Mouse (Mus musculus) intestine, embryonic 15.5 days (tissue): ENCODE results near the gene Agtpbp1. TPM values are rescaled to one million over a fixed set of nuclear protein-coding genes. Genes with fewer than 3 reads are reported as not detected.

Source experiments
- ATAC-seq: fragments of 200-750 bp; cut with Nextera tagmentation; 2 replicates; pipeline ENCODE4 v1.8.0; 2017; ENCODE audit warnings: moderate TSS enrichment, moderate library complexity
- H3K27ac ChIP-seq: fragments of 300-500 bp; sonication (generic); 2 replicates; pipeline ENCODE4 v1.5.1; 2015; ENCODE audit warnings: mild to moderate bottlenecking, inconsistent platforms
- H3K27me3 ChIP-seq: fragments of 300-500 bp; sonication (generic); replicated peaks from 2 replicates; pipeline ENCODE4 v1.6.1; 2015; ENCODE audit warnings: inconsistent platforms
- H3K36me3 ChIP-seq: fragments of 300-500 bp; sonication (generic); 2 replicates; pipeline ENCODE4 v1.6.1; 2015; ENCODE audit warnings: inconsistent platforms
- H3K4me1 ChIP-seq: fragments of 300-500 bp; sonication (generic); replicated peaks from 2 replicates; pipeline ENCODE4 v1.6.1; 2015; ENCODE audit warnings: inconsistent platforms
- H3K4me2 ChIP-seq: fragments of 300-500 bp; sonication (generic); replicated peaks from 2 replicates; pipeline ENCODE4 v1.6.1; 2015; ENCODE audit warnings: mild to moderate bottlenecking, inconsistent platforms
- H3K4me3 ChIP-seq: fragments of 300-500 bp; sonication (generic); replicated peaks from 2 replicates; pipeline ENCODE4 v1.5.1; 2015; ENCODE audit warnings: inconsistent platforms
- H3K9ac ChIP-seq: fragments of 300-500 bp; sonication (generic); 2 replicates; pipeline ENCODE4 v1.6.1; 2015; ENCODE audit warnings: inconsistent platforms
- H3K9me3 ChIP-seq: fragments of 300-500 bp; sonication (generic); 2 replicates; pipeline ENCODE4 v1.6.1; 2016; ENCODE audit warnings: inconsistent platforms
- WGBS: fragments of 180-500 bp; shearing (Covaris S2); methylation state at CpG from one replicate; pipeline ENCODE4 v1.1.7; 2015; 5-methylcytosine and 5-hydroxymethylcytosine counted together
- polyA plus RNA-seq: library from polyadenylated mRNA; unstranded; fragments of >200 nt; fragmentation: Nextera tagmentation; extraction: Ambion mirVana; gene quantifications from 2 replicates; pipeline ENCODE4 v1.2.1, GENCODE M21; 2015

Gene Agtpbp1
- polyA plus RNA-seq = 15.7 and 15.8 TPM in 2 replicates

- peaks cover 5% of the 10 kb centered on the region; the same call in 1 of the 2 replicates for H3K36me3 ChIP-seq
- peak within 1 kb of the TSS; percentile 89 for H3K9ac ChIP-seq
- H3K4me1 ChIP-seq = peaks cover 6% of the 10 kb centered on the region; the same call in 1 of the 2 replicates
- peak within 1 kb of the TSS; percentile 82 for H3K4me2 ChIP-seq
- H3K4me3 ChIP-seq = peak within 1 kb of the TSS; percentile 93
- WGBS = under 1% methylated on average over 83 of the region's 83 CpGs
- ATAC-seq = peak; percentile 99
- H3K9me3 ChIP-seq = no peaks in the 10 kb centered on the region
- H3K27ac ChIP-seq = peak within 1 kb of the TSS; percentile 74
- H3K27me3 ChIP-seq = no peaks in the 10 kb centered on the region
Measured at GRCm38 (mm10) chr13:59584947-59585647, at the start of gene Agtpbp1, which contains the start of gene Naa35. Agtpbp1 (minus strand) TSS chr13:59585227. Naa35 (plus strand) TSS chr13:59585259.

- Histone ChIP-seq H3K9ac (no peak overlapping the region), H3K4me1 (no peaks in the 10 kb centered on the region), H3K9me3 (no peaks in the 10 kb centered on the region), H3K4me3 (no peak overlapping the region), H3K27ac (no peak overlapping the region), H3K36me3 (peaks cover 31% of the 10 kb centered on the region), H3K4me2 (no peak overlapping the region), H3K27me3 (no peaks in the 10 kb centered on the region)
- no peak for ATAC-seq
- WGBS = 71% methylated on average over 5 of the region's 5 CpGs
Measured at GRCm38 (mm10) chr13:59634637-59635036, 49.6 kb upstream of the Agtpbp1 start.

- Histone ChIP-seq H3K9ac (no peak overlapping the region), H3K27me3 (no peaks in the 10 kb centered on the region), H3K4me1 (no peaks in the 10 kb centered on the region), H3K36me3 (peaks cover 13% of the 10 kb centered on the region), H3K27ac (no peak overlapping the region), H3K4me3 (no peak overlapping the region), H3K9me3 (no peaks in the 10 kb centered on the region), H3K4me2 (no peak overlapping the region)
- ATAC-seq = no peak
- WGBS = 85% methylated on average over 7 of the region's 7 CpGs
Measured at GRCm38 (mm10) chr13:59626739-59627138, 41.7 kb upstream of the Agtpbp1 start.

- Histone ChIP-seq H3K36me3 (peaks cover 12% of the 10 kb centered on the region), H3K4me1 (no peaks in the 10 kb centered on the region), H3K9me3 (no peaks in the 10 kb centered on the region), H3K27me3 (no peaks in the 10 kb centered on the region), H3K27ac (no peak overlapping the region), H3K9ac (no peak overlapping the region), H3K4me2 (no peak overlapping the region), H3K4me3 (no peak overlapping the region)
- ATAC-seq = no peak
- 74% methylated on average over 5 of the region's 5 CpGs for WGBS
Measured at GRCm38 (mm10) chr13:59624903-59625302, 39.9 kb upstream of the Agtpbp1 start.

GRCm38 (mm10) chr13:59624389-59624788, 39.4 kb upstream of the Agtpbp1 start:
- H3K27me3 ChIP-seq = no peaks in the 10 kb centered on the region
- no peaks in the 10 kb centered on the region for H3K4me1 ChIP-seq
- no peak for ATAC-seq
- no peak overlapping the region for H3K27ac ChIP-seq
- H3K4me3 ChIP-seq = no peak overlapping the region
- H3K4me2 ChIP-seq = no peak overlapping the region
- peaks cover 7% of the 10 kb centered on the region; the same call in 1 of the 2 replicates for H3K36me3 ChIP-seq
- WGBS = 75% methylated on average over 3 of the region's 3 CpGs
- H3K9me3 ChIP-seq = no peaks in the 10 kb centered on the region
- H3K9ac ChIP-seq = no peak overlapping the region

GRCm38 (mm10) chr13:59621643-59622489, 36.8 kb upstream of the Agtpbp1 start:
- Histone ChIP-seq H3K36me3 (no peaks in the 10 kb centered on the region), H3K27ac (no peak overlapping the region), H3K4me2 (no peak overlapping the region), H3K9ac (no peak overlapping the region), H3K4me1 (no peaks in the 10 kb centered on the region), H3K4me3 (no peak overlapping the region), H3K27me3 (no peaks in the 10 kb centered on the region), H3K9me3 (no peaks in the 10 kb centered on the region)
- WGBS = 87% methylated on average over 7 of the region's 7 CpGs
- ATAC-seq = no peak

- no peak overlapping the region for H3K27ac ChIP-seq
- no peak overlapping the region for H3K9ac ChIP-seq
- H3K4me1 ChIP-seq = 0 out of 2 replicates have a peak, but pooled peaks cover 3% of the 10 kb centered on the region
- WGBS = 83% methylated on average over 6 of the region's 6 CpGs
- H3K4me3 ChIP-seq = no peak overlapping the region
- no peaks in the 10 kb centered on the region for H3K9me3 ChIP-seq
- no peaks in the 10 kb centered on the region; the same call in 1 of the 2 replicates for H3K36me3 ChIP-seq
- no peak overlapping the region for H3K4me2 ChIP-seq
- no peaks in the 10 kb centered on the region for H3K27me3 ChIP-seq
- no peak for ATAC-seq
Measured at GRCm38 (mm10) chr13:59618463-59618862, 33.4 kb upstream of the Agtpbp1 start.

- Histone ChIP-seq H3K27me3 (no peaks in the 10 kb centered on the region), H3K9ac (no peak overlapping the region), H3K4me1 (0 out of 2 replicates have a peak, but pooled peaks cover 3% of the 10 kb centered on the region), H3K27ac (no peak overlapping the region), H3K9me3 (no peaks in the 10 kb centered on the region), H3K4me2 (no peak overlapping the region), H3K36me3 (peaks cover 4% of the 10 kb centered on the region; the same call in 1 of the 2 replicates), H3K4me3 (no peak overlapping the region)
- peak; percentile 53 for ATAC-seq
- 54% methylated on average over 4 of the region's 4 CpGs for WGBS
Measured at GRCm38 (mm10) chr13:59615554-59615953, 30.5 kb upstream of the Agtpbp1 start.

GRCm38 (mm10) chr13:59615152-59615551, 30.1 kb upstream of the Agtpbp1 start:
- peak; percentile 62; the same call in 1 of the 2 replicates for ATAC-seq
- H3K4me3 ChIP-seq = no peak overlapping the region
- WGBS = 87% methylated on average over 4 of the region's 4 CpGs
- H3K9ac ChIP-seq = no peak overlapping the region
- 0 out of 2 replicates have a peak overlapping the region, but pooled peaks have one; percentile 15 for H3K27ac ChIP-seq
- no peaks in the 10 kb centered on the region for H3K9me3 ChIP-seq
- H3K4me1 ChIP-seq = 0 out of 2 replicates have a peak, but pooled peaks cover 3% of the 10 kb centered on the region
- no peak overlapping the region for H3K4me2 ChIP-seq
- H3K36me3 ChIP-seq = peaks cover 6% of the 10 kb centered on the region; the same call in 1 of the 2 replicates
- no peaks in the 10 kb centered on the region for H3K27me3 ChIP-seq

GRCm38 (mm10) chr13:59613868-59614267, 28.8 kb upstream of the Agtpbp1 start:
- ATAC-seq = no peak
- H3K9ac ChIP-seq = no peak overlapping the region

GRCm38 (mm10) chr13:59610437-59610836, 25.4 kb upstream of the Agtpbp1 start:
- 83% methylated on average over 2 of the region's 2 CpGs for WGBS
- H3K36me3 ChIP-seq = peaks cover 19% of the 10 kb centered on the region; the same call in 1 of the 2 replicates

More at GRCm38 (mm10) chr13:59613868-59614267, 28.8 kb upstream of the Agtpbp1 start:
- Histone ChIP-seq H3K4me1 (0 out of 2 replicates have a peak, but pooled peaks cover 3% of the 10 kb centered on the region), H3K27ac (no peak overlapping the region), H3K9me3 (no peaks in the 10 kb centered on the region), H3K4me3 (no peak overlapping the region), H3K27me3 (no peaks in the 10 kb centered on the region), H3K4me2 (no peak overlapping the region), H3K36me3 (peaks cover 12% of the 10 kb centered on the region; the same call in 1 of the 2 replicates)
- 84% methylated on average over 4 of the region's 4 CpGs for WGBS

GRCm38 (mm10) chr13:59609885-59610284, 24.9 kb upstream of the Agtpbp1 start:
- no peak overlapping the region for H3K9ac ChIP-seq
- no peak for ATAC-seq
- no peaks in the 10 kb centered on the region for H3K27me3 ChIP-seq
- no peak overlapping the region for H3K4me2 ChIP-seq
- H3K4me3 ChIP-seq = no peak overlapping the region
- H3K36me3 ChIP-seq = peaks cover 19% of the 10 kb centered on the region; the same call in 1 of the 2 replicates
- H3K9me3 ChIP-seq = no peaks in the 10 kb centered on the region
- no peaks in the 10 kb centered on the region for H3K4me1 ChIP-seq
- H3K27ac ChIP-seq = no peak overlapping the region
- WGBS = 92% methylated on average over 4 of the region's 4 CpGs

More at GRCm38 (mm10) chr13:59610437-59610836, 25.4 kb upstream of the Agtpbp1 start:
- Histone ChIP-seq H3K27ac (no peak overlapping the region), H3K4me3 (no peak overlapping the region), H3K9ac (no peak overlapping the region), H3K4me2 (no peak overlapping the region), H3K27me3 (no peaks in the 10 kb centered on the region), H3K4me1 (0 out of 2 replicates have a peak, but pooled peaks cover 3% of the 10 kb centered on the region), H3K9me3 (no peaks in the 10 kb centered on the region)
- ATAC-seq = no peak
